Mouse (Mus musculus) cerebellum, adult 9-10 months (tissue): Measurements from ENCODE around the gene Zwilch.

Experiments used
- DNase-seq: peaks from one replicate; pipeline ENCODE4 v3.0.0; 2022

Gene Zwilch

DNA sequence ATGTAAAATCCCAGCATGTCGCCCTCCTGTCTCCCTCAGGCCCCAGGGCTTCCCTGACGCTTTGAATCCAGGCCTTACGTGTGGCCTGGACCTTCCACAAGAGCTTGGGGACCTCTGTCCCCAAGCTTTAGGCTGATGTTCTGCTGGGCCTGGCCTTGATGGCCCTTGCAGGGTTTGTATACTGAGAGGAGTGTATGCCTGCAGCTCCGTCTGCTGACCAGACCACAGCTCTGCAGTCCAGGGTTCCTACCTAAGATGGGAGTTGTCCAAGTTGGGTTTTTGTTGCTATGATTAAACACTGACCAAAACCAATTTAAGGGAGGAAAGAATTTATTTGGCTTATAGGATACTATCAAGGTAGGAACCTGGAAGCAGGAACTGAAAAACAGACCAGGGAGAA lies 74.6 kb downstream of the Zwilch start:
- DNase-seq = no peak

DNA sequence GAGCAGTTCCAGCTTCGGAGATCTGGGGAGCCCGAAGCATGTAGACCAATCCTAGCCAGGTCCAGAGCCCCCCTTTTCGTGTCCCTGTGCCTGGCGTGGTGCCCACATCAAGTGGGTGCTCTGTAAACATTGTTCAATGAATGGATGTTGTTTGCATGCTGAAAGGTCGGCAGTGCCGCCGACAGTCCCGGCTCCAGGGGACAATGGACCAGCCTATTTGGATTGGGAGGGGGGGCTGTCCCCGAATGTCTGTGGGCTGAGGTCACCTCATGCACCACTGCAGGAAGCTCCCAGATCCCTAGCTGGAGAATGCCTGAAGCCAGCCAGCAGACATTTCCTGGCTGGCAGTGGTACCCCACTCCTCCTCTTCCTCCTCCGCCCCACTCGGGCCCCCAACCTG lies 78.8 kb downstream of the Zwilch start:
- DNase-seq = no peak

DNA sequence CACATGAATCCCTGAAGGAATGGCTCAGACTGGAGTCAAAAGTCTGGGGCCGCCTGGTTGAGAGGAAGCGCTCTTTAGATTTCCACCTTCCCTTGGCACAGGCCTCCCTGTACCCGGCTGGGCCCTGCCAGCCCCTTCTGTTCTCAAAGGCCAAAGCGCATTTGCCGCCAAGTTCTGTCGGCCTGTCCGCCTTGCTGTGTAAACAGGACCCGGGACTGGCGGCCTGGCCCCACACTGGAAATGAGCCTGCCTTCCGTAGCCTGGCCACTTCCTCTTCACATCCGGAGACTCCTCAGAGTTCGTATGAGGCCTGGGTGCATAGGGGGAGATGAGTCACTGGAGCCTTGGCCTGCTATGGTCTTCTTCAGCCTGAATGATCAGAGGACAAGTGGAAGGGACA lies 83.9 kb downstream of the Zwilch start:
- DNase-seq = no peak

DNA sequence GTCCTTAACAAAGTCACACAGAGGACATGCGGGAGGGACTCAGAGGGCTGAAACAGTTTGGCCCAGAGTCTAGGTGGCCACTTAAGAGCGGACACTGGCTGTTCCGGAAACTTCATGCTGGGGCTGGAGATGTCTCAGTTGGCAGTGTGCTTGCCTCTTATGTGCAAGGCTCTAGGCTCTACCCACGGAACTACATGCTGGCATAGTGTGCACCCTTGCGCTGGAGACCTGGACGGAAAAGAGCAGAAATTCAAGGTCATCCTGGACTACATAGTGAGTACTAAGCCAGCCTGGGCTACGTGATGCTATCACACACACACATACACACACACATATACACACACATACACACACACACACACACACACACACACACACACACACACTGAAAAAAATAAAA lies 84.6 kb downstream of the Zwilch start:
- no peak for DNase-seq

DNA sequence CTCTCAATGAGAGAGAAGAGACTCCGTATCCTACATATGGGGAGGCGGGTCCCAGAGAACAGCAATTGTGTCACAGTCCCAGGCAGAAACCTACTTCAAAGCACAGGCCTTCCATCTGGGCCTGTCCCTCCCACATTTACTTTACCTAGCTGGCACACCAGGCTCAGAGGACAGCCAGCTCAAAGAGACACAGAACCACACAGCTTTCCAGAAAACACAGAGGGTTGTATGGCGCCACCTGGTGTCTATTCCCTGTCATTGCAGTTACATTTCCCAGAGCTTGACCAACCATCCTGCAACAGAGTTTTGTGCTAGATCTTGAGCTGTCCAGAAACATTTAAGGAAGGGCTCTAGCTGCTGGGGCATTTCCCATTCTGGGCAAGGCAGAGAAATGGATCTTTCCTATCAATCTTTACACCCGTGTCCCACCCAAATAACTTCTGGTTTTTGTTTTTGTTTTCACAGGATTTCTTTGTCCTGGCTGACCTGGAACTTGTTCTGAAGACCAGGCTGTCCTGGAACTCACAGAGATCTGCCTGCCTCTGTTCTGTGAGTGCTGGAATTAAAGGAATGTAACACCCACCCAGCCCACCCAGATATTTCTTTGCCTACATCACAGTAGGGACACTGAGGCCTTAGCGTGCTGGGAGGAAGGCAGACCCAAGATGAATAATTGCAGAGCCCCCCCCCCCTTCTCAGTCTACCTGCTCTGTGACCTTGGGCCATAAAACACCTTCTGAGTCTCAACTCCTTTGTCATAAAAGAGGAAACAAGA lies 85.3 kb downstream of the Zwilch start:
- DNase-seq = peak; percentile 62
